ENCODE assay signal across 14 mouse cellular contexts in the genomic region with DNA sequence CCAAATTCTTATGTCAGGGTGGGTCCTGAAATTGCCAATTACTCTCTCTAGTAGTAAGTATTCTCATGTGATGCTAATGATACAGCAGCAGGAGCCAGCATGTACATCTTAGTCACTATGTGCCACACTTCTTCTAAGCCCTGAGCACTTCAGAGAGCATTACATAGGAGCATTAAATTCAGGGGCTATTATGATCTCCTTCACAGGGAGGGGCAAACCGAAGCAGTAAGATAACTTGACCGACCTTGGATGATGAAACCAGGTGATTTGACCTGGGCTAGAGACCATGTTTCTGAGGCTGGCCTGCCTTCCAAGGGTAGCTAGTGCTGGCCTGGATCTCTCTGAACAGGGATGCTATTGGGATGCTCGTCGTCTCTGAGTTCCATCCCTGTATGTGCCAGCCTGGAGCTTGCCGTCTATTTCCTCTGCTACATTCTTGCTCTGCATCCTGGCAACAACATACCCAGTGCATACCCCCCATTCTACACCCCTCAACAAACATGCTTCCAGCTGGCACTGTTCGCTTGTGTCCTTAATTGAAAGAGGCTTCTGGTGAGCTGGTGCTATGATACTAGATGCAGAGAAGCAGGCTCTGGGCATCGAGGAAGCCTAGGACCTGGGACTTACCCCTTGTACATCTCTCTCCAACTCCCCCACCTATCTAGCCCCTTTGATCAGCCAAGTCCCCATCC.
DNase-seq lines count a peak whose midpoint lies in the region; ATAC-seq lines count a peak whose summit lies in the region.
"Had no signal": no experiment of that assay in that cellular context is flagged by ENCODE, and none has a peak within 500 bp of the region (broad histone marks: within the 10 kb centered on the region; RNA-seq: fewer than 3 reads in every experiment).

No protein-coding gene starts in this region.

- H3K4me1 ChIP-seq in forebrain, embryonic 12.5 days = peaks cover 82% of the 10 kb centered on the region
- H3K4me1 ChIP-seq in hindbrain, embryonic 16.5 days (ENCODE audit: control insufficient read depth, insufficient read depth, low read depth, low read length) = peaks cover 57% of the 10 kb centered on the region
- peaks cover 7% of the 10 kb centered on the region; the same call in 1 of the 2 replicates for H3K4me1 ChIP-seq in heart, embryonic 11.5 days (ENCODE audit: control insufficient read depth, insufficient read depth, low read length)

- H3K4me2 ChIP-seq in forebrain, embryonic 12.5 days = peak overlapping the region; percentile 61
- peak overlapping the region; percentile 32 for H3K4me2 ChIP-seq in hindbrain, embryonic 16.5 days (ENCODE audit: low read length)
- no peak overlapping the region for H3K4me2 ChIP-seq in heart, embryonic 11.5 days
- H3K4me2 ChIP-seq: limb, embryonic 13.5 days had no signal

- DNase-seq in embryo, embryonic 11 days = peak; percentile 29
- DNase-seq in embryo, embryonic 9.5 days (ENCODE audit: extremely low spot score) = no peak
- peak; percentile 29 for DNase-seq in neural tube, embryonic 10.5 days (ENCODE audit: extremely low spot score, low spot score)
- DNase-seq in cerebellum, adult 18-20 months = no peak
- no peak for DNase-seq in urinary bladder, postnatal 36 days (ENCODE audit: low spot score in 2 of 2)
- DNase-seq: cerebellum, postnatal 25 days; gastrocnemius, postnatal 10 days; lung, adult 2 months had no signal

- peaks cover 50% of the 10 kb centered on the region for H3K36me3 ChIP-seq in forebrain, embryonic 12.5 days (replicated peaks)
- H3K36me3 ChIP-seq in hindbrain, embryonic 16.5 days (ENCODE audit: control insufficient read depth, insufficient read depth, low read length) = peaks cover 20% of the 10 kb centered on the region
- H3K36me3 ChIP-seq in heart, embryonic 11.5 days (ENCODE audit: control insufficient read depth, insufficient read depth, low read length) = peaks cover 22% of the 10 kb centered on the region

- no peaks in the 10 kb centered on the region for H3K27me3 ChIP-seq in forebrain, embryonic 12.5 days
- H3K27me3 ChIP-seq in hindbrain, embryonic 16.5 days (replicated peaks; ENCODE audit: control insufficient read depth, insufficient read depth, low read length) = no peaks in the 10 kb centered on the region
- no peaks in the 10 kb centered on the region for H3K27me3 ChIP-seq in heart, embryonic 11.5 days (ENCODE audit: control insufficient read depth, insufficient read depth, low read length)
- H3K27me3 ChIP-seq: limb, embryonic 13.5 days had no signal

- ATAC-seq in forebrain, embryonic 12.5 days (ENCODE audit: low FRiP score) = peak; percentile 31
- peak; percentile 56 for ATAC-seq in hindbrain, embryonic 16.5 days
- ATAC-seq in heart, embryonic 11.5 days (replicated peaks; ENCODE audit: insufficient number of reproducible peaks, low FRiP score, low TSS enrichment) = no peak
- ATAC-seq: intestine, postnatal 0 days had no signal

- peak overlapping the region; percentile 40 for H3K4me3 ChIP-seq in forebrain, embryonic 12.5 days (replicated peaks)
- H3K4me3 ChIP-seq in hindbrain, embryonic 16.5 days (ENCODE audit: low read length) = no peak overlapping the region
- no peak overlapping the region for H3K4me3 ChIP-seq in heart, embryonic 11.5 days (ENCODE audit: low read depth, low read length)
- H3K4me3 ChIP-seq: limb, embryonic 13.5 days; megakaryocyte, embryonic 14.5 days had no signal

- 7% methylated on average over 7 of the region's 7 CpGs for WGBS in forebrain, embryonic 12.5 days
- 19% methylated on average over 7 of the region's 7 CpGs for WGBS in hindbrain, embryonic 16.5 days
- WGBS in heart, embryonic 11.5 days (ENCODE audit: insufficient replicate concordance) = 85% methylated on average over 7 of the region's 7 CpGs

- no peaks in the 10 kb centered on the region for H3K9me3 ChIP-seq in forebrain, embryonic 12.5 days
- no peaks in the 10 kb centered on the region for H3K9me3 ChIP-seq in hindbrain, embryonic 16.5 days (ENCODE audit: control insufficient read depth, low read length)
- no peaks in the 10 kb centered on the region for H3K9me3 ChIP-seq in heart, embryonic 11.5 days (replicated peaks; ENCODE audit: control insufficient read depth, low read length)
- H3K9me3 ChIP-seq: limb, embryonic 13.5 days had no signal

- peak overlapping the region; percentile 98 for H3K27ac ChIP-seq in forebrain, embryonic 12.5 days
- H3K27ac ChIP-seq in hindbrain, embryonic 16.5 days (ENCODE audit: low read depth, low read length) = peak overlapping the region; percentile 76
- no peak overlapping the region for H3K27ac ChIP-seq in heart, embryonic 11.5 days (ENCODE audit: low read depth, low read length)
- H3K27ac ChIP-seq: limb, embryonic 13.5 days had no signal

- H3K9ac ChIP-seq in forebrain, embryonic 12.5 days = peak overlapping the region; percentile 56
- H3K9ac ChIP-seq in hindbrain, embryonic 16.5 days (ENCODE audit: low read depth, low read length) = peak overlapping the region; percentile 6; the same call in 1 of the 2 replicates
- no peak overlapping the region for H3K9ac ChIP-seq in heart, embryonic 11.5 days (ENCODE audit: low read depth, low read length)
- H3K9ac ChIP-seq: limb, embryonic 13.5 days had no signal

Comparison
In these comparisons a context has a peak if more than half of its experiments do, and no peak if none do; other contexts are left out.
1. DNase-seq: peak in embryo, embryonic 11 days (single experiment) and neural tube, embryonic 10.5 days (single experiment); none in embryo, embryonic 9.5 days (single experiment), cerebellum, adult 18-20 months (0 of 2) and urinary bladder, postnatal 36 days (0 of 2).